Comparison of ENCODE assay signal across 8 mouse cellular contexts in the genomic region with DNA sequence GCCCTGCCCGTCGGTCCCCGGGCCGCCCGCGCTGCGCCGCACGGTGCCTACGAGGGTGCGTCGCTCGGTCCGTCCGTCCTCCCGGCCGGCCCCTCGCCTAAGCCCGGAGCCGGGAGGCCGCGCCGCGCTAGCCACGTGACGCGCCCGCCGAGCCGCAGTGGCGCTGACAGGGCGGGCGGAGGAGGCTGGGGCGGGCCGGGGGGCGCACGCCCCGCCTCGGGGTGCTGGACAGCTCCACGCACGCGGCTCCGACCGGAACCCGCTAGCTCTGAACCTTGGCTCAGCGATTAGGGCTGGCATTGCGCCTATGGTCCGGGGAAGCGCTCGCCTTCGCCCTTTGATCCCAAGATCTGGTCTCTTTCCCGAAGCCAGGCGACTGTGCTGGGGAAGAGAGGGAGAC. TPM values are rescaled to one million over a fixed set of nuclear protein-coding genes. Genes with fewer than 3 reads are reported as not detected.
DNase-seq lines count a peak whose midpoint lies in the region; ATAC-seq and TF ChIP-seq lines count a peak whose summit lies in the region.

Gene Lrp3, minus strand, starts transcription at position 274 of the 400 bp plus-strand sequence.

- H3K27me3 ChIP-seq in intestine, postnatal 0 days (replicated peaks; ENCODE audit: control insufficient read depth, insufficient read depth, low read length) = no peaks in the 10 kb centered on the region; the same call in 1 of the 2 replicates
- peaks cover 4% of the 10 kb centered on the region; the same call in 1 of the 2 replicates for H3K27me3 ChIP-seq in midbrain, embryonic 12.5 days
- no peaks in the 10 kb centered on the region for H3K27me3 ChIP-seq in stomach, embryonic 14.5 days (ENCODE audit: control insufficient read depth, insufficient read depth, low read length)

- H3K4me3 ChIP-seq in intestine, postnatal 0 days (ENCODE audit: low read depth, low read length) = peak within 1 kb of the TSS; percentile 56
- H3K4me3 ChIP-seq in midbrain, embryonic 12.5 days = peak within 1 kb of the TSS; percentile 77
- peak within 1 kb of the TSS; percentile 65 for H3K4me3 ChIP-seq in stomach, embryonic 14.5 days (ENCODE audit: low read depth, low read length)

- H3K9ac ChIP-seq in intestine, postnatal 0 days (ENCODE audit: low read depth, low read length) = peak within 1 kb of the TSS; percentile 73
- H3K9ac ChIP-seq in midbrain, embryonic 12.5 days (replicated peaks) = peak within 1 kb of the TSS; percentile 89
- peak within 1 kb of the TSS; percentile 64 for H3K9ac ChIP-seq in stomach, embryonic 14.5 days (replicated peaks; ENCODE audit: low read depth, low read length)

- DNase-seq in adrenal gland, postnatal 25 days = peak; percentile 90
- peak; percentile 85 for DNase-seq in embryo, embryonic 10.5 days (ENCODE audit: low spot score)
- peak; percentile 47 to 75 for DNase-seq in gastrocnemius, postnatal 4 days (ENCODE audit: low spot score in 2 of 2)
- DNase-seq in left cerebral cortex, postnatal 4 days = peak; percentile 68
- DNase-seq in spleen, postnatal 36 days (ENCODE audit: low spot score in 2 of 2) = no peak

- intact Hi-C loops in left cerebral cortex, postnatal 4 days (cut with DNase I) = no loop called here

- no peak within 1 kb of the TSS; the same call in 1 of the 2 replicates for H3K27ac ChIP-seq in intestine, postnatal 0 days (ENCODE audit: low read depth, low read length)
- peak within 1 kb of the TSS; percentile 89 for H3K27ac ChIP-seq in midbrain, embryonic 12.5 days (replicated peaks)
- no peak within 1 kb of the TSS for H3K27ac ChIP-seq in stomach, embryonic 14.5 days (ENCODE audit: low read length)

- no peaks in the 10 kb centered on the region for H3K4me1 ChIP-seq in intestine, postnatal 0 days (replicated peaks; ENCODE audit: control insufficient read depth, insufficient read depth, low read length)
- H3K4me1 ChIP-seq in midbrain, embryonic 12.5 days = peaks cover 28% of the 10 kb centered on the region
- peaks cover 10% of the 10 kb centered on the region; the same call in 1 of the 2 replicates for H3K4me1 ChIP-seq in stomach, embryonic 14.5 days (ENCODE audit: control insufficient read depth, insufficient read depth, low read length)

- peak within 1 kb of the TSS; percentile 97 for H3K4me2 ChIP-seq in intestine, postnatal 0 days (replicated peaks; ENCODE audit: low read depth)
- peak within 1 kb of the TSS; percentile 67 for H3K4me2 ChIP-seq in midbrain, embryonic 12.5 days (replicated peaks)
- H3K4me2 ChIP-seq in stomach, embryonic 14.5 days (replicated peaks; ENCODE audit: low read depth, low read length) = peak within 1 kb of the TSS; percentile 65

- no peaks in the 10 kb centered on the region for H3K9me3 ChIP-seq in intestine, postnatal 0 days (ENCODE audit: control insufficient read depth)
- H3K9me3 ChIP-seq in midbrain, embryonic 12.5 days = no peaks in the 10 kb centered on the region
- no peaks in the 10 kb centered on the region for H3K9me3 ChIP-seq in stomach, embryonic 14.5 days (ENCODE audit: control insufficient read depth, low read depth, low read length)

- no peak for TF ChIP-seq CTCF in intestine, postnatal 0 days (IDR thresholded peaks at IDR 0.05; ENCODE audit: low read depth)

- H3K36me3 ChIP-seq in intestine, postnatal 0 days (ENCODE audit: control insufficient read depth, insufficient read depth) = no peaks in the 10 kb centered on the region
- peaks cover 27% of the 10 kb centered on the region for H3K36me3 ChIP-seq in midbrain, embryonic 12.5 days
- H3K36me3 ChIP-seq in stomach, embryonic 14.5 days (ENCODE audit: control insufficient read depth, insufficient read depth, low read length) = no peaks in the 10 kb centered on the region; the same call in 1 of the 2 replicates

- 1% methylated on average over 50 of the region's 53 CpGs for WGBS in intestine, postnatal 0 days
- under 1% methylated on average over 51 of the region's 53 CpGs for WGBS in midbrain, embryonic 12.5 days
- under 1% methylated on average over 52 of the region's 53 CpGs for WGBS in stomach, embryonic 14.5 days

- peak; percentile 84 for ATAC-seq in intestine, postnatal 0 days
- peak; percentile 90 for ATAC-seq in midbrain, embryonic 12.5 days (ENCODE audit: low FRiP score, low read depth)
- ATAC-seq in stomach, embryonic 14.5 days (ENCODE audit: insufficient number of reproducible peaks, insufficient read depth, low FRiP score, low read depth) = peak; percentile 91

RNA-seq across cellular contexts. Expression of gene Lrp3, which starts in this region (rescaled TPM):
- total RNA-seq in adrenal gland, postnatal 25 days (2021) = 15.7 and 20.2 TPM in 2 replicates
- 10 to 100 TPM; 14.2 to 15.6 TPM for total RNA-seq in gastrocnemius, postnatal 4 days (2021)
- 1.6 and 2.1 TPM in 2 replicates for polyA plus RNA-seq in intestine, postnatal 0 days (2015; fragmentation: Nextera tagmentation; extraction: Ambion mirVana)
- 100 to 1,000 TPM; 102 to 107 TPM for total RNA-seq in left cerebral cortex, postnatal 4 days (2021)
- polyA plus RNA-seq in midbrain, embryonic 12.5 days (2016; fragmentation: Nextera tagmentation; extraction: Ambion mirVana) = 19.3 and 20.7 TPM in 2 replicates
- polyA plus RNA-seq in stomach, embryonic 14.5 days (2014; fragmentation: Nextera tagmentation; extraction: Ambion mirVana) = 9.0 and 9.7 TPM in 2 replicates

Comparison
In these comparisons a context has a peak if more than half of its experiments do, and no peak if none do; other contexts are left out.
1. DNase-seq: peak in adrenal gland, postnatal 25 days (single experiment), embryo, embryonic 10.5 days (single experiment), gastrocnemius, postnatal 4 days (2 of 2) and left cerebral cortex, postnatal 4 days (single experiment); none in spleen, postnatal 36 days (0 of 2).
2. Peak in every context shown above with its lines, with median percentiles within 50 percentile points of each other: ATAC-seq, H3K4me2 ChIP-seq, H3K4me3 ChIP-seq and H3K9ac ChIP-seq.